Mouse (Mus musculus) mouse trophoblast stem cell (cell line): ENCODE results near the gene Olfr1382.
"Not testable (repeated sequence)": the region's sequence is repeated elsewhere in the genome, so short reads cannot be mapped to it uniquely, and the experiment has no call there.

Experiments
- in situ Hi-C, 2 experiments: fragments of 300-500 bp; cut with MseI, MboI; formaldehyde crosslinking; loops; 2 replicates in 1 of 2; 3 replicates in 1 of 2; pipeline ENCODE4 v1.15.1; 2025

The Olfr1382 gene

GRCm38 (mm10) chr11:49527947-49528346, at the start of gene Olfr1382:
Gene Olfr1382, plus strand, starts transcription at chr11:49528247.
- in situ Hi-C loops: loop anchor here in 1 of 2 experiments (25.0 kb wide), 1 partner anchor 341 kb away; the partner anchor contains the start of gene Btnl9

GRCm38 (mm10) chr11:49485973-49486372, 42.1 kb upstream of the Olfr1382 start:
- in situ Hi-C loops: no loop called here

GRCm38 (mm10) chr11:49488770-49489169, 39.3 kb upstream of the Olfr1382 start, which contains the start of gene Olfr1385:
Gene Olfr1385, plus strand, starts transcription at chr11:49489070.
- in situ Hi-C loops: not testable (repeated sequence)

- in situ Hi-C loops: no loop called here
Measured at GRCm38 (mm10) chr11:49518086-49518485, 10.0 kb upstream of the Olfr1382 start.

GRCm38 (mm10) chr11:49519348-49519747, 8.7 kb upstream of the Olfr1382 start, which contains the start of gene Olfr1383:
Gene Olfr1383, plus strand, starts transcription at chr11:49519648.
- in situ Hi-C loops: no loop called here

GRCm38 (mm10) chr11:49532761-49533160, 4.7 kb downstream of the Olfr1382 start:
- in situ Hi-C loops: loop anchor here in 1 of 2 experiments (25.0 kb wide), 1 partner anchor 345 kb away; the partner anchor contains the start of gene Btnl9

GRCm38 (mm10) chr11:49536631-49537030, 8.6 kb downstream of the Olfr1382 start:
- in situ Hi-C loops: loop anchor here in 1 of 2 experiments (25.0 kb wide), 1 partner anchor 349 kb away; the partner anchor contains the start of gene Btnl9

- in situ Hi-C loops: loop anchor here in 1 of 2 experiments (25.0 kb wide), 1 partner anchor 356 kb away; the partner anchor contains the start of gene Btnl9
Measured at GRCm38 (mm10) chr11:49543149-49543548, 15.1 kb downstream of the Olfr1382 start, which contains the start of gene Olfr1381. Gene Olfr1381, plus strand, starts transcription at chr11:49543449.

GRCm38 (mm10) chr11:49554033-49554432, 26.0 kb downstream of the Olfr1382 start:
- in situ Hi-C loops: not testable (repeated sequence)

GRCm38 (mm10) chr11:49556578-49556977, 28.5 kb downstream of the Olfr1382 start, which contains the start of gene Olfr1380:
Gene Olfr1380, plus strand, starts transcription at chr11:49556878.
- in situ Hi-C loops: not testable (repeated sequence)

- in situ Hi-C loops: not testable (repeated sequence)
Measured at GRCm38 (mm10) chr11:49575054-49575453, 47.0 kb downstream of the Olfr1382 start.

- in situ Hi-C loops: not testable (repeated sequence)
Measured at GRCm38 (mm10) chr11:49580452-49580851, 52.4 kb downstream of the Olfr1382 start.
